Mouse (Mus musculus): Measurements from ENCODE around the gene Adcy4. TPM values are rescaled to one million over a fixed set of nuclear protein-coding genes. Genes with fewer than 3 reads are reported as not detected.

Gene Adcy4
- total RNA-seq, 2 experiments from 2014 or later = 9.2 to 11.3 TPM

DNA sequence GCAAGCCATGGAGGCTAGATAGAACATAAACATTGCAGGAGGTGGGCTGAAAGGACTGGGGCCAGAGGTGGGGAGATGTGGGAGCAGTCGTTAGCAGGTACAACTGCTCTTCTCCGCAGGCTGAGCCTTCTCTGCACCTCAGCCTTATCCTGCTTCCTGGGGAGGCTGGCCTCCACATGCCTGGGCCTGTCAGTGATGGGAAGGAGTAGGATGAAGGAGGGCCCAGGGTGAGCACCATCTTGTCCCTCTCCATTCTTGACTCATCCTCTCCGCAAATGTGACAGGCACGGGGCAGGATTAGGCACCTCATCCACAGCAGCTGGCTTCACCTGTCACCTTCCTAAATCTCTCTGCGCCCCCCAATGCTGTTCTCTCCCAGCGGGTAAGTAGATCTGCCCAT lies 22.7 kb downstream of the Adcy4 start, which contains the start of gene Ltb4r2:
TSS of gene Ltb4r2 (plus strand) at position 266 of the 400 bp plus-strand sequence.
- DNase-seq (ENCODE audit: low spot score in 2 of 2) = no peak

- peak; percentile 49 to 76 for DNase-seq (ENCODE audit: low spot score in 2 of 2)
Measured at GRCm38 (mm10) chr14:55760156-55760555, 23.7 kb downstream of the Adcy4 start.

DNA sequence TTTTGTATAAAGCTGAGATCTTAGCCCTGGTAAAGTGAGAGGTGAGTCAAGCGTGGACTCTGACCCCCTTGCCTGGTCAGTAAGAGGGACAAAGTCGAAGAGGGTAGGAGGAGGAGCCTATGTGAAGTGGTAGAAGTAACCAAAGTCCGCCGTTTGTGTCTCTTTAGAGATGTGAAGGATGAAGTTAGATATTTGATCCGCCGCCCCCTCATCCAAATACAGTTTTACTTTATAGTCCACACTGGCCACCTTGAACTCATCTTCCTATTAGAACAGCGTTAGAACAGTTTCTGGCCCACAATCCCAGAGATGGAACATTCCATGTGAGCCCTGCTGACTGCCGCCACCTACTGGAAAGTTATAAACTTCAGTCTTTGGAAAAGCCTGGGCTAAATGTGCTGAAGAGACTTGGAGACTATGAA lies 25.5 kb downstream of the Adcy4 start, which contains the start of gene Cideb:
TSS of gene Cideb (minus strand) at position 96 of the 422 bp plus-strand sequence.
- no peak for DNase-seq (ENCODE audit: low spot score in 2 of 2)

- DNase-seq (ENCODE audit: low spot score in 2 of 2) = no peak
Measured at GRCm38 (mm10) chr14:55757566-55757965, 26.3 kb downstream of the Adcy4 start.

- DNase-seq (ENCODE audit: low spot score in 2 of 2) = no peak
Measured at GRCm38 (mm10) chr14:55747051-55747847, 36.6 kb downstream of the Adcy4 start.

- DNase-seq (ENCODE audit: low spot score in 2 of 2) = no peak
Measured at GRCm38 (mm10) chr14:55745861-55746237, 38.0 kb downstream of the Adcy4 start.

DNA sequence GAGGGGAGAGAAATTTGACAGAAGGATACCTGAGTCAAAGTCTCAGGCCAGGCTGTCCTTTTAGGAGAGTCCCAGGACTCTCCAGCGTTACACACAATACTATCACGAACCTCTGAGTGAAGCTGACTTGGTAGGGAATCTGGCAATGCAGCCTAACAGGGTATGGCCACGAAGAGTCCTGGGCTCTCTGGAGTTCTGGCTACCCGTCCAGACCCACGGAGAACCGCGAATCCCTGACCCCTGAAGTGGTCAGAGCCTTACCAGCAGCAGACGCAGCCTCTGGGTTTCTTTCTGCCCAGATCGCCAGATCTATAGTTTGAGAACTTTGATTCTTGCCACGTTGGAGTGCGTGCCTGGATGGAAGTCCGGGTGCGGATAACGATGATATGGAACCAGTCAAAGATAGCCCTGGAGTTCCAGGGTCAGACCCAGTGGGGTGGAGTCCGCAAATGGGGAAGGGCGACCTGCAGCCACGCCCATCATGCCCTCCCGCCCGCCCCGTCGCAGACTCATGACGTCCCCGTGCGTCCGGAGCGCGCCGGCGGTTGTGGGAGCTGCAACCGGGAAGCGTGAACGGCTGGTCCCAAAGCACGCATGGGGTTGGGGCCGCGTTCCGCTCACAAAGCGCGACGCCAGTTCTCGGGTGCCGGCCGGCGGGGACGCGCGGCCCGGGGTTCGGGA lies 38.6 kb downstream of the Adcy4 start, which contains the start of the genes Dhrs1 and Nop9:
TSS of gene Dhrs1 (minus strand) at position 511 of the 681 bp plus-strand sequence.
TSS of gene Nop9 (plus strand) at position 514 of the 681 bp plus-strand sequence.
- DNase-seq (ENCODE audit: low spot score in 2 of 2) = peak; percentile 82 to 88

DNA sequence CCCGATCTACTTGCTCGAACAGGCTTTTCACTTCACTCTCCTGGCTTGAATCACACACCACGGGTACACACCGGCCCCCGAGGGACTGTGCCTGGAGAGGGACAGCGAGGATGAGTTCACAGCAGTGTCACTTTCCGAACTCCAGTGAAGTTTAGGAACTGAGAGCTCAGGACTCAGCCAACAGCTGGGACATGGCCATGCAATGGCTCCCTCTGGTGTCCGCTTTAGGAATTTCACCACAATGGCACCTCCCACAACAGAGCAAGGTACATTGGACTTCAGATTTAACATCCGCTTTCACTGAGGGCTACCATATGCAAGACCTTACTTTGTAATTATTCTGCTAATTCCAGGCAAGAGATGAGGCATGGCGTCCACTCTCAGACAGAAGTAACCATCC lies 40.2 kb downstream of the Adcy4 start:
- DNase-seq (ENCODE audit: low spot score in 2 of 2) = peak; percentile 83 to 87

DNA sequence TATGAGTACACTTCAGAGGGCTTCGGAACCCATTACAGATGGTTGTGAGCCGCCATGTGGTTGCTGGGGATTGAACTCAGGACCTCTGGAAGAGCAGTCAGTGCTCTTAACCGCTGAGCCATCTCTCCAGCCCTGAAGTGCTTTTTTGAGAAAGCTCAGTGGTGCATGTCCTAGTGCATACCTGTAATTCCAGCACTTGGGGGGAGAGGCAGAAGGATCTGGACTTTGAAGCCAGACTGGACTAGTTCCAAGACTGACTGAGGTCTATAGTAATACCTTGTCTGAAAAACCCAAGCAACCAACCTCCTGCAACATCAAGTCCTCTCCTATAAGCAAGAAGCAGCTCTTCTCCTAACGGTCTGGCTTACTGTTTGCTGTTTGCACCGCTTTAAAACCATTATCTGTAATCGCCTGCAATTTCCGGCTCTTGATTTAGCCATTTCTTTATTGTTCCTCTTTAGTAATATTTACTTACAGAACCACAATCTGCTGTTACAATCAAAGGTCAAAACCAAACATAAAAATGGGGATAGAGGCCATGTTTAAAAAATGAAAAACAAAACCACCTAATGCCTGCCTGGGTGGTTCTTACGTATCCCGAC lies 46.7 kb downstream of the Adcy4 start:
- no peak for DNase-seq (ENCODE audit: low spot score in 2 of 2)

DNA sequence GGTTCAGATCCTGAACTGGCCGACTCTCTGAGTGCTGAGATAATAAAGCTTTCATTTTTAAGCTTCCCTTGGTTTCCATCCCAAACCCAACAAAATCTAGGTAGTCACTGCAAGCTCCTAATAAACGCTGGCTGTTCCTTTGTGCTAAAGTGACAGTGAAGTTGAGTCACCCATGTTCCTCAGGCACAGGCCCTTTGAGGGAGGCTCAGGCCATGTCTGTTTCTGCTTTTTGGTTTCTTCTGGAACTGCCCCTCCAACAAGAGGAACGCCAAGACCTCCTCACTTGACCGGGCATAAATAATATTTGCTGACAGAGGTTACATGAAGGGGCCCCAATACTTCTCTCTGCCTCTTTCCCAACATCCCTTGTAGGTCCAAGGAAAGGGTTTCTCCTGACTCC lies 48.1 kb downstream of the Adcy4 start:
- no peak for DNase-seq (ENCODE audit: low spot score in 2 of 2)

GRCm38 (mm10) chr14:55735334-55735733 lies 48.6 kb downstream of the Adcy4 start:
- no peak for DNase-seq (ENCODE audit: low spot score in 2 of 2)

- DNase-seq (ENCODE audit: low spot score in 2 of 2) = no peak
Measured at GRCm38 (mm10) chr14:55734869-55735268, 49.0 kb downstream of the Adcy4 start.

GRCm38 (mm10) chr14:55733889-55734288 lies 50.0 kb downstream of the Adcy4 start:
- no peak for DNase-seq (ENCODE audit: low spot score in 2 of 2)

GRCm38 (mm10) chr14:55730531-55731032 lies 53.3 kb downstream of the Adcy4 start:
- no peak for DNase-seq (ENCODE audit: low spot score in 2 of 2)

DNA sequence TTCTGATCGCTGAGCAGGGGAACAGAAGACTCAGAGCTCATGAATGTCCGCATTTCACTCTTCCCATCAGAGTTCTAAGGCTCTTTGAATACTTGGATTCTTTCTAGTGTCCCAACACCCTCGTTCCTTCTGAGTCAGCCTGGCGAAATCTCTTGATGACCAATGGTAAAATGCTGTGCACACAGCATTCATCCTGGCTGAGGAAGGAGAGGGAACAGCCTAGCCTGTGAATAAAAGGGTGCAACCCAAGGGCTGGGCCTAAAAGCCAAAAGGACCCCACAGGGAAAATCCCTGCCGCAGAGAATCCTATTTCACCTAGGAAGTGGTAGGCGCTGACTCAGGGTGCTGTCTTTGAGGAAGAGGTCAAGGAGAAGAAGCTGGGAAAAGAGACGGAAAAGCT lies 53.8 kb downstream of the Adcy4 start:
- DNase-seq (ENCODE audit: low spot score in 2 of 2) = no peak

DNA sequence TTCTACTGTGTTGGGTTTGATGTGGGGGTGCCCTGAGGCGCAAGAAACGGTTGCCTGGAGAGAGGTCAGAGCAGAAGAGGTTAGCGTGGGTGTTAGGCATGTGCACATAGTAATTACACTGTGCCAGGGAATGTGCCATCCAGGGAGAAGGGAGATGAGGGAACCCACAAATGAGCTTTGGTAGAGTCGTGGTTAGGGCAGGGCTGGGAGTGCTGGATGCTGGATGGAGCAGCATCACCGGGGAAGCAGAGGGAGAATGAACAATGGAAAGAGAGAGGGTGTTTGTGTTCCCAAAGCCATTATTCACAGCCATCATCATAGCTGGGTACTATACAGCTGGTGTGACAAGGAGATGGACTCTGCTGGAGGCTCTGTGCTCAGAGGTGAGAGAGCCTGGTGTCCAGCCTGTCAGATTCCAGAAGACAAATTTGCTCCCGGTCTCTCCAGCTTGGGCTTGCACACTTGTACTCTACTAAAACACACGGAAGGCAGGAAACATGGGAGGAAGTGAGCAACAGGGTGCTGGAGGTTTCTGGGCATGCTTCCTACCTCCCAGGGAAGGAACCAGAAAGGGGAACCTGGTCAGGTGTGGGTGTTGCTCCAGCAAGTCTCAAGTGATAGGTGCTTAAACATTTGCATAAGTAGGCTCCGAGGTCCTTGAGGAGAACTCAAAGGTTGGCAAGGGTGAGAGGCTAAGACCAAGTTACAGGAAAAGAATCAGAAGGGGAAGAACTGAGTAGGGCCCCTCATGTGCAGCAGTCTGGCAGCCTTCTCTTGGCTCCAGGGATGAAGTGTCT lies 55.8 kb downstream of the Adcy4 start:
- DNase-seq (ENCODE audit: low spot score in 2 of 2) = no peak

GRCm38 (mm10) chr14:55726261-55726660 lies 57.6 kb downstream of the Adcy4 start:
- DNase-seq (ENCODE audit: low spot score in 2 of 2) = no peak

DNA sequence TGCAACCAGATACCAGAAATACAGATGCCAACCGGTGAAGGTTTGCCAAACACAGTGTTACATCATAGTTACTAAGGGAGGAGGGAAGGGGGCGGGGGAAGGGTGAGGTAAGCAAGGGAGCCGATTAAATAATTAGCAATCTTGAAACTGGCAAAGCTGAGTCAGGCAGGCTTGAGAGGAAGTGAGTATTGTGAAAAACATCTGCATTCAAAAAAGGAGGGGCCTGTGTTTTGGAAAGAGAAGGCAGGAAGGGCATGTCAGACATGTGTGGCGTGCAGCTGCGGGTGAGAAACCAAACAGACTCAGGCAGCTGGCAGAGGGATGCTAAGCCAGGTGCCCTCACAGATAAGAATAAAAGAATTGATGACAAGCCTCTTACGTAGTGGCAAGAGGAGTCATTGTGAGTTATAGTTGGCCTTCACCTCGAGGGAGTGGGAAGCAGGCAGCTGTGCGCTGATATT lies 59.5 kb downstream of the Adcy4 start:
- no peak for DNase-seq (ENCODE audit: low spot score in 2 of 2)

- no peak for DNase-seq (ENCODE audit: low spot score in 2 of 2)
Measured at GRCm38 (mm10) chr14:55723433-55723832, 60.5 kb downstream of the Adcy4 start.

- DNase-seq (ENCODE audit: low spot score in 2 of 2) = no peak
Measured at GRCm38 (mm10) chr14:55722438-55722945, 61.4 kb downstream of the Adcy4 start.
